In genomic region chr10:33622700-33623099, GRCm38 (mm10) we compare ENCODE assay signal across 14 mouse cellular contexts. TPM values are rescaled to one million over a fixed set of nuclear protein-coding genes. Genes with fewer than 3 reads are reported as not detected.
DNase-seq lines count a peak whose midpoint lies in the region; ATAC-seq and TF ChIP-seq lines count a peak whose summit lies in the region.
"Had no signal": no experiment of that assay in that cellular context is flagged by ENCODE, and none has a peak within 500 bp of the region (broad histone marks: within the 10 kb centered on the region; RNA-seq: fewer than 3 reads in every experiment).

No protein-coding gene starts in this region.

- TF ChIP-seq POLR2A in cortical plate, adult 2 months (IDR thresholded peaks at IDR 0.05; ENCODE audit: extremely low read depth, insufficient read depth, low read length) = no peak

- ATAC-seq in midbrain, embryonic 15.5 days (replicated peaks) = no peak
- no peak for ATAC-seq in liver, embryonic 12.5 days
- ATAC-seq: CD4-positive, CD25-positive, alpha-beta regulatory T cell, adult 4 months; inflammation-experienced regulatory T-cells, adult 6 months had no signal

- WGBS in midbrain, embryonic 15.5 days = 82% methylated on average over 8 of the region's 8 CpGs
- WGBS in liver, embryonic 12.5 days (ENCODE audit: insufficient replicate concordance) = 65% methylated on average over 8 of the region's 8 CpGs

- peak overlapping the region; percentile 71 for H3K4me3 ChIP-seq in cortical plate, adult 2 months (ENCODE audit: insufficient read depth, low read length)
- H3K4me3 ChIP-seq in midbrain, embryonic 15.5 days = peak overlapping the region; percentile 29
- H3K4me3 ChIP-seq in liver, embryonic 12.5 days = no peak overlapping the region
- H3K4me3 ChIP-seq: liver, embryonic 13.5 days had no signal

- TF ChIP-seq CTCF in cortical plate, adult 2 months (IDR thresholded peaks at IDR 0.05; ENCODE audit: extremely low read depth, insufficient read depth, low read length) = no peak

- no peaks in the 10 kb centered on the region; the same call in 1 of the 2 replicates for H3K4me1 ChIP-seq in cortical plate, adult 2 months (ENCODE audit: control insufficient read depth, insufficient read depth, low read length)
- peaks cover 23% of the 10 kb centered on the region for H3K4me1 ChIP-seq in midbrain, embryonic 15.5 days
- no peaks in the 10 kb centered on the region for H3K4me1 ChIP-seq in liver, embryonic 12.5 days
- H3K4me1 ChIP-seq: liver, embryonic 13.5 days had no signal

- H3K9ac ChIP-seq in midbrain, embryonic 15.5 days = no peak overlapping the region
- no peak overlapping the region for H3K9ac ChIP-seq in liver, embryonic 12.5 days
- H3K9ac ChIP-seq: liver, embryonic 13.5 days had no signal

- no peaks in the 10 kb centered on the region for H3K36me3 ChIP-seq in midbrain, embryonic 15.5 days (replicated peaks)
- H3K36me3 ChIP-seq in liver, embryonic 12.5 days = no peaks in the 10 kb centered on the region
- H3K36me3 ChIP-seq: liver, embryonic 13.5 days had no signal

- H3K27me3 ChIP-seq in midbrain, embryonic 15.5 days (replicated peaks) = no peaks in the 10 kb centered on the region
- H3K27me3 ChIP-seq in liver, embryonic 12.5 days (replicated peaks) = peaks cover 14% of the 10 kb centered on the region

- H3K4me2 ChIP-seq in midbrain, embryonic 15.5 days = peak overlapping the region; percentile 51
- H3K4me2 ChIP-seq in liver, embryonic 12.5 days = no peak overlapping the region
- H3K4me2 ChIP-seq: liver, embryonic 13.5 days had no signal

- no peaks in the 10 kb centered on the region for H3K9me3 ChIP-seq in midbrain, embryonic 15.5 days
- H3K9me3 ChIP-seq in liver, embryonic 12.5 days (replicated peaks) = no peaks in the 10 kb centered on the region
- H3K9me3 ChIP-seq: liver, embryonic 13.5 days had no signal

- no peak overlapping the region for H3K27ac ChIP-seq in cortical plate, adult 2 months (ENCODE audit: insufficient read depth, low read length)
- H3K27ac ChIP-seq in midbrain, embryonic 15.5 days = no peak overlapping the region
- no peak overlapping the region for H3K27ac ChIP-seq in liver, embryonic 12.5 days
- H3K27ac ChIP-seq: liver, embryonic 13.5 days had no signal

- DNase-seq in layer of hippocampus, adult 11-12 months (ENCODE audit: low spot score) = peak; percentile 31
- no peak for DNase-seq in layer of hippocampus, adult 9-10 months (ENCODE audit: low spot score)
- DNase-seq in frontal cortex, postnatal 36 days (ENCODE audit: low spot score in 2 of 2) = peak; percentile 41 to 51
- DNase-seq in spleen, postnatal 36 days (ENCODE audit: low spot score in 2 of 2) = no peak
- no peak for DNase-seq in cerebellum, postnatal 25 days
- DNase-seq: gastrocnemius, postnatal 25 days; liver, embryonic 13.5 days; lung, postnatal 14 days had no signal

RNA-seq across cellular contexts. Expression of gene Clvs2, which starts 1.9 kb away (rescaled TPM):
- polyA plus RNA-seq in cortical plate, adult 2 months (2012; rRNA removed) = 30.7 and 34.8 TPM in 2 replicates
- 21.2 and 23.4 TPM in 2 replicates for polyA plus RNA-seq in midbrain, embryonic 15.5 days (2015; fragmentation: Nextera tagmentation; extraction: Ambion mirVana)
- polyA plus RNA-seq in liver, embryonic 12.5 days (2016; fragmentation: Nextera tagmentation; extraction: Ambion mirVana) = 0.12 TPM in 1 of 2 replicates, not detected in the other
- polyA plus RNA-seq: CD4-positive, CD25-positive, alpha-beta regulatory T cell, adult 4 months; kidney, embryonic 16.5 days; liver, embryonic 13.5 days had no signal

Comparison
In these comparisons a context has a peak if more than half of its experiments do, and no peak if none do; other contexts are left out.
1. DNase-seq: peak in layer of hippocampus, adult 11-12 months (single experiment) and frontal cortex, postnatal 36 days (2 of 2); none in layer of hippocampus, adult 9-10 months (single experiment), spleen, postnatal 36 days (0 of 2) and cerebellum, postnatal 25 days (0 of 2).
2. RNA of gene Clvs2, which starts 1.9 kb away (polyA plus RNA-seq): 30.7 to 34.8 TPM in cortical plate, adult 2 months and 21.2 to 23.4 TPM in midbrain, embryonic 15.5 days; 0.12 TPM in liver, embryonic 12.5 days; every median in the first group is over 10 times any median in the second.